Mouse (Mus musculus): Measurements from ENCODE around the gene Gsto2.

DNA sequence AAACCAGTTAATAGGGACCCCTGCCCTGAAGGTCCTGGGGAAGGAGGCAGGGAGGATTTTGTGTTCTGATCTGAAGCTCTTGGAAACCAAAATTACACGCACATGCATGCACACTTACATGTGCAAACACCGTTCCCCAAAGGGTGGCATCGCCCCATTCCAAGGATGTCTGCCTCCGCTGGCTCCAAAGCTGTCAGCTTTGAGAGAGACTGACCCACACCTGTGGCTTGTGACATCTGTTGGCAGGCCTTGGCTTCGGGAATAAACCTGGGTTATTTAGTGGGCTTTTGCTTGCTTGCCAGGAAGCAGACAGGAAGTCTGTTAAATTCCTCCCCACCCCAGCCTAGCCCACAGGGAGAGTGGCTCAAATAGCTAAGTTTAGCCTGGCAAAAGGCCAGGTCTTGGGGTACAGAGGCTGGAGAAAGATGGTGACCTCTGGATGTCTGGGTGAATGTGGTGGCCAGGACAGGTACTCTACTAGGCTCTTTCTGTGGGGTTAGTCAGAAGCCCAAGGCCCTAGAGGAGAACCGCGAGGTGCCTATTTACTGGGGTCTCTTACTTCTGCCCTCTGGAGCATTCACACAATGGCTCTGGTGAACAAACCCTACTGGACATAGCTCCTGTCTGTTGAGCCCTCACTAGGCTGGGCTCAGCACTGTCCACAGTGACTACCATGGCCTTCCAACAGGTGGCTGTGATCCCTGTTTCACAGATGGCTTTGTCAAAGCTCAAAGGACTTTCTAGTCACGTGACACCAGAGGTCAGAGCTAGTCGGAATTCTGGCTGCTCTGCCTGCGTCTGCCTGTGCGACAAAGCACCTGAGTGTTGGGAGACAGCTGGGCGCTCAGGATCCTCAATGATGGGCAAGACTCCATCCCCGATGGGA, 37.2 kb downstream of the Gsto2 start:
- no peak for TF ChIP-seq POLR2A (IDR thresholded peaks at IDR 0.05; ENCODE audit: insufficient read depth, low read depth, low read length)
- no peak for TF ChIP-seq CTCF (IDR thresholded peaks at IDR 0.05)
- TF ChIP-seq EP300 (IDR thresholded peaks at IDR 0.05; ENCODE audit: insufficient read depth, low read depth, low read length), result no peak
